Mouse (Mus musculus) liver, embryonic 14.5 days (tissue): ENCODE data around the gene Ndufb8.

Experiments
- CTCF ChIP-seq: IDR thresholded peaks from 2 replicates; pipeline ENCODE4 v1.5.1; 2016; ENCODE audit warnings: antibody characterized with exemption, low read depth, control low read depth
- EP300 ChIP-seq: IDR thresholded peaks from 2 replicates; pipeline ENCODE4 v1.6.1; 2016; ENCODE audit warnings: antibody characterized with exemption, low read depth

DNA sequence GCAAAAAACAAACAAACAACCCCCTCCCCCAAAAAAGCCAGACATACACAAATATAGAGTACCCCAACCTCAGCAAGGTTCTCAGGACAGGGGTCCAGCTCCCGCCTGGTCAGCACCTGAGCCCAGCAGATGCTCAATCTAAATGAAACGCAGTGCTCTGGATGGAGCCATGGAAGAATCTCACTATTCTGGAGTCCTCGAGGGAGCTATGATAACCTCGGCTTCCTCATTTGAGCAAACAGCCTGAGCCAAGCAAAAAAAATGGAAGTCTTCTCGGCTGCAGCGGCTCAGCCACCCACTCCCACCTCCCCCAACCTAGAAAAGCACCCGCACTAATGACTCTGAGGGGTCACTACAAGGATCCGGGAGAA is 765 bp downstream of the Ndufb8 start:
- no peak for TF ChIP-seq CTCF
- no peak for TF ChIP-seq EP300
